Mouse (Mus musculus): Measurements from ENCODE around the gene Sprn.

- TF ChIP-seq CTCF (IDR thresholded peaks at IDR 0.05; ENCODE audit: low read depth) = no peak
- no peak for TF ChIP-seq EP300 (IDR thresholded peaks at IDR 0.05; ENCODE audit: low read depth)
Observed at GRCm38 (mm10) chr7:140170863-140171262, 16.2 kb upstream of the Sprn start.

Measured in liver, postnatal 0 days (tissue).